Mouse (Mus musculus) mesoderm, embryonic 11.5 days (tissue): ENCODE measurements around the gene Gpatch4.

Experiments
- DNase-seq: peaks from one replicate; pipeline ENCODE4 v3.0.0-alpha.2; 2012; ENCODE audit warnings: low read depth, low spot score

The Gpatch4 gene

DNA sequence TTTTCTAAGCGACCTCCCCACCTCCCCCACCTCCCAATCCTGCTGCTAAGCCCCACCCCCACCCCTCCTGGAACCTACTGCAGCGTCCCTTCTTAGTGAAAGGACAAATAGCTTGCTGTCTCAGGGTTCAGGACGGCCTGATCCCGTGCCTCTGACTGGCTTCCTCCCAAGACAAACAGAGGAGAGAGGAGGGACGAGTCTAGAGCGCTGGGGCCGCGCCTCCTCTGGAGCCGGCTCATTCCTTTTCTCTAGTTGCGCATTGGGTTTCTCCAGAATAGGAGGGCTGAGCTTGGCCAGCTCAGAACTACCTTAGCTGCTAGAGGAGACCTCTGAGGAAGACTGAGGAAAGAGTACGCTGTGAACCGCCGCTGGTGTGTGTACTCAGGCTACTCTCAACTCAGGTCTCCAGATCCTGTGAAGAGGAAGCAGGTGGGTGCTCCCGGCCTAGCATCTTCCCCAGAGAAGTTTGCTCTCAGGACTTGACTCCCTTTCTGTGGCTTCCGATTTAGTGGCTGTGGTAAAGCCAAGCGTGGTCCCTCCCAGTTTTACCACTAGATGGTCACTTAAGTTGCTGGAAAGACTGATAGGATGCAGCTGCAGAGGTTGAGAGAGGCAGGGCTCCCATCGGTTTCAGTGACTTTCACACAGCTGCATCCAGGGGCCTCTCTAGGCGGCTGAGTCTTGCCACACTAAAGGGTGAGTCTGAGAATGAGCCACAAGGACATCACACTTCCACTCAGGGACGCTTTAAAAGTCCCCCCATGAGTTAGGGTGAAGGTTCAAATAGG, 12.1 kb upstream of the Gpatch4 start:
- DNase-seq = no peak

DNA sequence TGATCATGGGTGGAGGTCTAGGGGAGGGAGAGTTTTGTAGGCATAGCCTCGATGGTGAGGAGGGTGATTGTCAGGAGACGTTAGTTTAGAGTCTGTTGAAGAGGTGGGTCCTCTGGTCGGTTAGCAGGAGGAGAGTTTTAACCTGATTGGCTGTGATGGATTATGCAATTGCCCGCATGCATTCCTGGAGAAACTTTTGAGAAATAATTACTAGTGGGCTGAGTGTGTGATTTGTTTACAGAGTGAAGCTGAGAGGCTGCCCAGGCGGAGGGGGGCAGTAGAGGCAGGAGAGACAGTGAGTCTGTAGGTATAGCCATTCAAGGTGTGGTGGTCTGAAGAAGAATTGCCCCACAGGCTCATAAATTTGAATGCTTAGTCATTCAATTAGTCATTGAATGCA, 9.4 kb upstream of the Gpatch4 start:
- DNase-seq = no peak

DNA sequence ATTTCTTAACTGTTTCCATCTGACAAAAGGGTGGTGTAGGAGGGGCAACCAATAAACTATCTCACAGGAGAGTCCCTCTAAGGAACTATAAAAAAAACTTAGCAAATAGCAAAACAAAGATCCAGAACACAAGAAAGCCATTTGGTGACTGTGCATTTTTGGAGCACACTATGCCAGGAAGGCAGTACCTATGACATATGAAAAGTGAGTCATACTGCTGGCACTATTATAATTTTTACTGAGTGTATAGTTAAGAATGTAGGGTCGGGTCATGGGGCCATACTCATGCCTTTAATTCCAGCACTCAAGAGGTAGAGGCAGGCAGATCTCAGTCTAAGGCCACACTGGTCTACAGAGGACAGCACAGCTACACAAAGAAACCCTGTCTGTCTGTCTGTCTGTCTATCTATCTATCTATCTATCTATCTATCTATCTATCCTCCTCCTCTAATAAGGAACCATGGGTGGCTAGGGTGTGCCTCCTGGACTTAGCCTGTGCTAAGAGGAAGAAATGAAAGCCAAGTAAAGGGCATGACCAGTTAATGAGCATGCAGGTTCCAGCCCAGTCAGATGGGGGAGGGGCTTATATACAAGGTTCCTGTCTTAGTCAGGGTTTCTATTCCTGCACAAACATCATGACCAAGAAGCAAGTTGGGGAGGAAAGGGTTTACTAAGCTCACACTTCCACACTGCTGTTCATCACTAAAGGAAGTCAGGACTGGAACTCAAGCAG, 7.2 kb upstream of the Gpatch4 start:
- no peak for DNase-seq

DNA sequence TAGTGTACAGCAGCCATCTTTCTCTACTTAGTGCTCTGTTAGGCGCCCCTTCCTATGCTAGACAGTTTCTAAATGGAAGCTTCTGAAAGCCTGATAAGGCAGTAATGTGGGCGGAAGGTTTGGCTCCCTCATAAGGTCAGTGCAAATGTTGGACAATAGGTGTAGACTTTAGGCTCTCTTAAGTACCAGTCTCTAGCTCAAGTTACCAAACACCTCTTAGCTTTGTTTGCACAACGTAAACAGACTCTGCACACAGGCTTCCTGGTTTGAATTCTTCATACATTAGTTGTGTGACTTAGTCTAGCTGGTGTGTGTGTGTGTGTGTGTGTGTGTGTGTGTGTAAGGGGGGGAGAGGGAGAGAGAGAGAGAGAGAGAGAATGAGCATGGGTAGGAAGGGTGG, 6.6 kb downstream of the Gpatch4 start:
- DNase-seq = no peak

DNA sequence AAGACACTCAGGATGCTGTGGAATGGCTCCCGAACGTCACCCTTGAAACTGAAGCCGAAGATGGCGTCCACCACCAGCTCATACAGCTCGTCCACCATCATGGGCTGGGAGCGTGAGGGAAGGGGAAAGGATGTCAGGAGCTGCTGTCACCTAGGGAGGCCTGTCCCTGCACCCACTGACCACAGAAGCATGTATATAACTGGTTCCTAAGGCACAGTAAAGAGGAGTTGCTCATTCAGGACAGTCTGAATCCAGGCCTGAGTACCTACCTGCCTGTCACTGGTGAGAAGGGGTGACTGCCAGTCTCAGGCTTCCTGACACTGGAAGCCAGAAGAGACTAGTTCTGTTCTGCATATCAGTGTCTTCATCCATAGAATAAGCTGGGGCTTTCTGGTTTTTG, 14.1 kb downstream of the Gpatch4 start:
- DNase-seq = no peak

DNA sequence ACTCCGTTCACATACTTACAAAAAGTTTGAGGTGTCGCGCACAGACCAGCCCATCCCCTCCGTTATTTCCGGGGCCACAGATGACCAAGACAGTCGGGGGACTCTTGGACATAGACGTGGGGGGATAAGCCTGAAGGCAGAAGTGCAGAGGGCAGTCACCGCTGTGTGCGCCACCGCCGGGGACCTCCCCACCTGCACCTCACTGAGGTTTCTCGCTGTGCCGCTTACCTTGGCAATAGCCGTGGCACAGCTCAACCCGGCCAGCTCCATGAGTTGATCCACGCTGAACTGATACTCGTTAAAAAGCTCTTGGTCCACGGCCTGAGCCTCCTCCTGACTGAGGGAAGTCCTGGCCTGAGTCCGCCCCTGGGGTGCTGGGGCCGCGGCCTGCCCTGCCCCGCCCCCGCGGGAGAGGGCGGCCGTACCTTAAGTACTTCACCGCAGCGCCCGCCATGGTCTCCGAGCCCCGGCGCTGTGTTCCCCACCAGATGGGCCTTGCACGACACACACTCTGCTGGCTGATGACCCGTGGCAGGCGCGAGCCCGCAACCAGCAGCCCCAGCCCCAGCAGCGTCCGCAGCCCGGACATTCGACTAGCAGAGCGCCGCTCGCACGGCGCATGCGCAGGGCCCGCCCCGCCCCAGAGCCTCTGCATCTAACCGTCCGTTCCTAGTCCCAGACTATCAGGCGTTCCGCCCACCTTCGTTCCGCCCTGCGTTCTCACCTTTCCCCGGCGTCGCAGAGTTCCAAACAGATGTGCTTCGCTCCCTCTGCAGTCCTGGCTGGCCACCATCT, 15.2 kb downstream of the Gpatch4 start, which contains the start of gene Naxe:
Naxe (minus strand) TSS at position 594 of the 795 bp plus-strand sequence.
- peak; percentile 95 for DNase-seq

DNA sequence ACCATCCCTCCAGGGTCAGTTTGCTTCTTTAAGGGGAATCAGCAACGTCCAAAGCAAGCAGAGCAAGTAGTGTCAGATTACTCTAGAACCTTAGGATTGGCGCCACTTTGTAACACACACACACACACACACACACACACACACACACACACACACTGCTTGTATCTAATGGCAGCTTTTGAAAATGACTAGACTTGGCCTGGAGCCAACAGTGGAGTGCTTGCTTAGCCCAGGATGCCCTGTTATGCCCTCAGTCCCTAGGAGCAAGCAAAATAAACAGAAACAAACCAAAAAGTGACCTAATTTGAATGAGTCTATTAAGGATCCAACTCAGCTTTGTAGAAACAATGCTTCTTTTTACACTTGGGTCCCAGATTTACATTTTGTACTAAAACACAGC, 25.5 kb downstream of the Gpatch4 start:
- no peak for DNase-seq

DNA sequence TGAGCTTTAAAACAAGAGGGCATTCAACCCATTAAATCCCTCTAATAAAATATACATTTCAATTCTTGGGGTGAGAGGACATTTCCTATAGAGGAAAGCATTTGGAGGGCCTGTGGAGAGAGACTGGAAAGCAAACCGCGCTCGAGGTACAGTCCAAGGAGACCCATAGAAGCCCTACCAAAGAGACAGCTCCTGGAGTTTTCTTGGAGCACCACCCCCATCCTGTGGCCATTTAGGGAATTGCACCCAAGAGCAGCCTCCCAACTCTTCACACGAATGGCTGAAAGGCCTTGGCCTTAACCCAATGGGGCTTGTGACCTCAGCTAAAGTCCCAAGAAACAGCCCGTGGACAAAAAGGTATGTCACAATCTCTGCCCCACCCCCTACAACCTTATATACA, 28.9 kb downstream of the Gpatch4 start:
- DNase-seq = peak; percentile 82

DNA sequence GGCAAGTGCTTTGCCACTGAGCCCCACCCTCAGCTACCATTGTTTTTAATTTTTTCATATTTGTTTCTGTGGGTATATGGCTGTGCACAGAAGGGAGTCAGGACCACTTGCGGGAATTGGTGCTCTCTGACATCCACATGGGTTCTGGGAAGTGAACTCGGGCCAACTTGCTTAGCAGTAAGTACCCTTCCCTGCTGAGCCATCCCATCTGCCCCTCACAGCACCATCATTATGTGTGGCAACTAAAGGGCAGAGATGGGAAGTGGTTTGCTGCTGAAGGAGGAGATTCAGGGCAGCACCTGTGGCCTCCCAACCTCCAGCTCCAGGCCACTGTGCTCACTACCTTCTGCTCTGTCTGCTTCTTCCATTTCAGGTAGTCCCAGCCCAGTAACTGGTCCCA, 30.7 kb downstream of the Gpatch4 start:
- no peak for DNase-seq

DNA sequence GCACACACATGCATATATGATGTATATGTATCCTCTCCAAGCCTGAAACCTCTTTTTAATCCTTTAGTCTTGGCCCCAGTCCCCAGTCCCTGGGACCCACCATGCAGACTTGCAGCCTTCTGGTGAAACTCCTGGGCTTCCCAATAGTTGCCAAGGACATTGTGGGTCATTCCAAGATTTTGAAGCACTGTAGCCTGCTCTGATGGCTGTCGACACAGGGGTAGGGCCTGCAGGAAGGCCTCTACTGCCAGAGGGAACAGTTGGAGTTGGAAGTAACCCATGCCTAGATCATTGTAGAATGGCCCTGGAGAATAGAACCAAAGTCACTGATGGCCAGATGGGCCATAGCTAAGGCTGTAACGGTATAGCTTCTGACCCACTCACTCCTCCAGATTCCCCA, 31.4 kb downstream of the Gpatch4 start:
- DNase-seq = no peak

DNA sequence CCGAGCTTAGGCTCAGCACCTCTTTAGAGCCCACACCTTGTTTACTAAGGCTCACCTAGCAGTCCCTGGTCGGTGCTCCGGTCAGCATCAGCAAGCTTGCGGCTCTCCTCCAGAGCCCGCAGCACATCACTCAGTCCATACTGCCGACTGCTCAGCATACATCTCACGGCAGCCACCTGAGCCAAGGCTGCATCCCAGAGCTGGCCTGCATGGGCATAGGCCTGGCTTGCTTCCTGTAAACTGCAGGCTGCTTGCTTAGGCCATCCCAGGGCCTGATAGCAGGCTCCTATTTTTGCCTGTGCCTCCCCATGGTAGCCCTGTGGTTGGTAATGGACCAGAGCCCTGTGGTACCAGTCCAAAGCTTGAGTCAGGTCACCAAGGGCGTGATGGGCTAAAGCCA, 31.9 kb downstream of the Gpatch4 start:
- DNase-seq = no peak

DNA sequence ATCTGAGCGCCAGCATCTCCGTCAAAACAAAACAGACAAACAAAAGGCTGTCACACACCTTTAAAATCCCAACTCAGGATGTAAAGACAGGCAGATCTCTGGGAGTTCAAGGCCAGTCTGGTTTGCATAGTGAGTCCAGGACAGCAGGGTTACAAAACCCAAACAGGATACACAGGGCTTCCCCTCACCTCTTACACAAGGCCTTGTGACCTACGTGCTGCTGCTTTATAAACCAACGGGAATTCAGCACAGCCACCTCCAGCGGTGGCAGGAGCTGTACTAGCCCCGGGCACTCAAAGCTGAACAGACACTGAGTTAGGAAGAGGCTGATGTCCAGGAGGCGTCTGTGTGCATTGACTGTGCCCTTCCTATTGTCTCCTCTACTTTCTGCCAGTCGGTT, 34.5 kb downstream of the Gpatch4 start:
- DNase-seq = no peak

DNA sequence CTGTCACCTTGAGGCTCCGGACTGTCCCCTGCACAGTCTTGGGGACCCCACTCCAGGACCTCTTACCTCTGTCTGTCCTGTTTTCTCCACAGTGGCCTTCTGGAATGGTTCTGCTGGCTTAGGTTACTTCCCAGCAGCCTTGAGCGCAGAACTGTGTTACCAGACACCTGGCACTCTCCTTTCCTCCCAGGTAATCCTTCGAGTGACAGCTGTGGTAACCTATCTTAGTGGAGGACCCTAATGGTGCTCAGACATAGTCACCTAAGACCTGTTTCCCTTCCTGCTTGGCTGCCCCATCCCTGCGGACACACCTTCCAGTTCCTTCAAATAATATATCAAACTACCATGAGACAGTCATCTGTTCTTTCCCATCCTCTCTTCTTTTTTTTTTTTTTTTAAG, 35.3 kb downstream of the Gpatch4 start, which contains the start of gene Ttc24:
Ttc24 (minus strand) TSS at position 101 of the 400 bp plus-strand sequence.
- no peak for DNase-seq

DNA sequence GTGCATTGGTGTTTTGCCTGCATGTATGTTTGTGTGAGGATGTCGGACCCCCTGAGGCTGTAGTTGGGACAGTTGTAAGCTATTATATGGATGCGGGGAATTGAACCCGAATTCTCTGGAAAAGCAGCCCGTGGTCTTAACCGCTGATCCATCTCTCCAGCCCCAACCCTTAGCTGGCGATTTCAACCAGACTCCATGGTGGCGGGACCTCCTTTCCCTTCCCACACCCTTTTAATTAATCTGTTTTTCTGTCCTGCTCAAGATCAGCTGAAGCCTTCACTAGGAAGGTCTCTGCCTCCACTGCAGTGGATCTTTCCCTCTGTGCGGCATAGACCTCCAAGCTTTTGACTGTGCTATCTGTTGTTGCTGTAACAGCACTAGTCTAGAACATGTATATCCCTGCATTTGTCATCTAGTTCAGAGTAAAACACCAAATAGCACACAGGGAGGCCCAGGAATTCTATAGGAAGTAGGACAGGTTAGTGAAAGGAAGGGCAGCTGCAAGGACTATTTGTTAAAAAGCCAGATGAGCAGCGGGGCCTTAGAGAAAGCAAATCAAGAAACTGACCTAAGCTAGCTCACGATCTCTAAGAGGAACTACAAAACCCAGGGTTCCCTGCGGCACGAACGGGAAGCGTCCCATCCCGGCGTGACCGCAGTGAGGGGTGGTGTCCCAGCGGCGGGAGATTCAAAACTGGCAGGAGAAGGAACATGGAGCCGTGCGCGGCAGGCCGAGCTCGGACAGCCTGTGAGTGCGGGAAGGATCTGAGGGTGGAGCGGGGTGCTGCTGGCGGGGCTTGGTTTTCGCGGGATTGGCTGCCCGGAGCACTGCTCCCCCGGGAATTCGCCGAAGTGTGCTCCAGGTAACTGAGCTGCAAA, 38.7 kb downstream of the Gpatch4 start, which contains the start of gene Iqgap3:
Iqgap3 (plus strand) TSS at position 627 of the 879 bp plus-strand sequence.
- peak; percentile 89 for DNase-seq

DNA sequence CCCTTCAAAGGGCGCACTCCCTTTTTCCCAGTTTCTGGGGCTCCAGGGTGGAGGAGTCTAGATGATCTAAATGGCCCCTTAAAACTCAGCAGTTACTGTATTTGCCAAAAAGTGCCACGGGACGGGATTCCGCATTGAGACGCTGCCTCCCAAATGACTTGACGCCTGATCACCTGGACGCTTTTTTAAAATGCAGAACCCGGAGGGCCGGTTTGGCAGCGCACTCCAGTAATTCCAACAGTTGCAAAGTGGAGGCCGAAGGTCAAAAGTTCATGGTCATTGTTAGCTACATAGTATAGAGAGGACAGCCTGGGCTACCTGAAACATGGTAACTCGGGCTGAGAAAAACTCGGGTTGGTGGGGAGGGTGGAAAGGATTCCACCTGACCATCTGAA, 39.3 kb downstream of the Gpatch4 start:
- no peak for DNase-seq

DNA sequence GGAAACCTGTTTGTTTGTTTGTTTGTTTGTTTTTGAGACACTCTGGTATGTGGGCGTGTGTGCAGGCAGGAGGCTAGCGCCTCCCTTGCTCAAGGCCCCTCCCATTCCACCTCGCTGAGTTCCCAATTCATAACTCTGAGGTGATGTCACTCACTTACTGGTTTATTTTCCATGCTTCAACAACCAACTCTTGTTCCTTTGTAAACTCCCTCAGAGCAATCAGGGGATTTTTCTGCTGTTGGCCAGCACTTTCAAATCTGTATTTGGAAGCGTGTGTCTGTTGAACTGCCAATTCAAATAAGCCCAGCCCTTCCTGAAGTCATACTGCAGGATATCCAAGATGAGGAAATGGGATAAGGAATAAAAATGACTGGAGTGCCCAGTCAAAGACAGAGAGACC, 39.8 kb downstream of the Gpatch4 start:
- DNase-seq = no peak

DNA sequence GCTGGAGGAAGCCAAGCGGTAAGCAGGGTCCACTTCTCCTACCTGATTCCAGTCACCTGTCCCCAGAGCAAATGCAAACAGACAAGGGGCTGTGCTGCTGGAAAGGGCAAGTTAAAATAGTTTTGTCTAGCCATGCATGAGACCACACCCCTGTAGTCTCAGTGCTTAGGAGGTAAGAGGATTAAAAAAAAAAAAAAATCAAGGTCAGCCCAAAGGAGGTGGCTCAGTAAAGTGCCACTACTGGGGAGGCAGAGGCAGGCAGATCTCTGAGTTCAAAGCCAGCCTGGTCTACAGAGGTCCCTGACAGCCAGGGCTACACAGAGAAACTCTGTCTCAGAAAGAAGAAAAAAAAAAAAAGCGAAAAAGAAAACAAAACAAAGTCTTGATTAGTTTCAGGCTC, 41.1 kb downstream of the Gpatch4 start:
- DNase-seq = no peak

DNA sequence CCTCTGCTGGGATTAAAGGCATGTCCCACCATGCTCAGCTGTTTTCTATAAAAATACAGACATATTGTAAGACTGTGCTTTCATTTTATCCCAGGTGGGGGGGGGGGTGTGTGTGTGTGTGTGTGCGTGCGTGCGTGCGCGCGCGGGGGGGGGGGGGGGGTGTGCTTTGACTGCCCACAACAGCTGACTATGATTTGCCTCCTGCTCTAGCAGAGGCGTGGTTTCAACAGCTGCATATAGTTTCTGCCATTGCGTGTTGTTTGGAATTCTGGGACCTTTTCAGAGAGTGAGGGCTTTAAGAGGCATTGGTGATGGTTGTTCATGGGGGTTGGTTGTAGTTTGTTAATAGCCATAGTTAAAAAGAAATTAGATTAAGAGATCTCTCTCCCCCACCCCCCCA, 42.6 kb downstream of the Gpatch4 start:
- no peak for DNase-seq

DNA sequence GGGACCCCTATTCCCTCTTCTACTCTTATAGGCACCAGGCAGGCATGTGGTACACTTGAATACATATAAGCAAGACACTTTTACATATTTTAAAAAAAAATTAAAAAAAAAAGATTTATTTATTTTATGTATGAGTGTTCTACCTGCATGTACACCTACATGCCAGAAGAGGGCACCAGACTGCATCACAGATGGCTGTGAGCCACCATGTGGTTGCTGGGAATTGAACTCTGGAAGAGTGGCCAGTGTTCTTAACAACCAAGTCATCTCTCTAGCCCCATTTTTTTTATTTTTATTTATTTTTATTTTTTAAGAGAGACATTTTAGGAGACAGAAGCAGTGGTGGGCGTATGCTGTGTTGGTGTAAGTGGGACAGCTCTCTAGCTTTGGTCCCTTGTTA, 44.8 kb downstream of the Gpatch4 start:
- DNase-seq = peak; percentile 49

DNA sequence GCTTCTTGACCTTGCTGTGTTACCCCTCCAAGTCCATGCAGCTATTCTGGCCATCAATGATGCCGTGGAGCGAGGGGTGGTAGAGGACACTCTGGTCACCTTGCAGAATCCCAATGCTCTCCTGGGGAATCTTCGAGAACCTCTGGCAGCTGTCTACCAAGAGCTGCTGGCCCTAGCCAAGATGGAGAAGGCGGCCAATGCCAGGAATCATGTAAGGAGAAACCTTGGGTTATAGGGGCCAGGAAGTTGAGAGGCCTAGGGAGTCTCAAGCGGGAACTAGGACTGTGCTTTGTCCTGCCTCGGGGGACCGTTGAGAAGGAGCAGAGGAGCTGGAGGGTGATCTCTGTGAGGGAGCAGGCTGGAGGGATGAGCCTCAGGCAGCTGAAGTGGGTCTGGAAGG, 47.2 kb downstream of the Gpatch4 start:
- no peak for DNase-seq

DNA sequence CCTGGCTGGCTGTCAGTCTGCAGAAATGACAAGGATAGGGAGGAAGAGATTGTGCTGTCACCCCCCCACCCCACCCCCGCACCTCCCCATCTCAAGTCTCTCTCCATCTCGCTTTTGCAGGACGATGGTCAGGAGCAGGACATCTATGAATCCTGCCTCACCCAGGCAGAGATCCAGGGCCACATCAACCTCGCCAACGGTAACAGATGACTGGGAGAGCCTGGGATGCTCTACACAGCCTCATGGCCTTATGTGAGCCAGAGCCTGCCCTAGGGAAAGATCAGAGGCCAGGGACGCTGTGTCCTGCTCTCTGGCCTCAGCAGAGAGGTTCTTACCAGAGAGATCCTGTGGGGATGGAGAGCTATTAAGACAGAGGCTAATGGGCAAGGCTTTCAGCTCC, 47.7 kb downstream of the Gpatch4 start:
- no peak for DNase-seq
